Mouse (Mus musculus) CH12.LX (cell line): ENCODE measurements around the gene Usp46. TPM values are rescaled to one million over a fixed set of nuclear protein-coding genes. Genes with fewer than 3 reads are reported as not detected.

ENCODE experiments used
- DNase-seq: peaks from one replicate; pipeline ENCODE4 v3.0.0-alpha.2; 2013; ENCODE audit errors: extremely low read depth
- H3K27ac ChIP-seq: 2 replicates; pipeline ENCODE4 v1.5.1; 2012; ENCODE audit warnings: low read depth, mild to moderate bottlenecking, control low read depth, moderate library complexity; ENCODE audit not compliant: insufficient read depth
- H3K27me3 ChIP-seq: replicated peaks from 2 replicates; pipeline ENCODE3; 2012; ENCODE audit warnings: inconsistent platforms
- H3K36me3 ChIP-seq, 2 experiments: replicated peaks in 1 of 2; 2 replicates each; pipeline versions ENCODE3 to v1.6.1; 2012; ENCODE audit warnings: inconsistent platforms in 1 of 2, low read length in 1 of 2, mild to moderate bottlenecking in 1 of 2, mixed read lengths in 1 of 2, moderate library complexity in 1 of 2; ENCODE audit not compliant: control insufficient read depth in 1 of 2, insufficient read depth in 1 of 2
- H3K4me1 ChIP-seq, 2 experiments: 2 replicates each; pipeline ENCODE4 v1.6.1; 2012; ENCODE audit warnings: inconsistent platforms in 1 of 2, moderate library complexity in 1 of 2; ENCODE audit not compliant: insufficient read depth in 2 of 2, control insufficient read depth in 1 of 2
- H3K4me2 ChIP-seq: 2 replicates; pipeline ENCODE4 v1.6.1; 2012; ENCODE audit warnings: low read depth, mild to moderate bottlenecking, control low read depth; ENCODE audit not compliant: poor library complexity, insufficient read depth, severe bottlenecking
- H3K4me3 ChIP-seq, 3 experiments: fragments of 150-350 bp in 1 of 3; sonication (generic) in 1 of 3; replicated peaks in 1 of 3; 2 replicates each; pipeline versions ENCODE3 to v1.5.1; 2011 to 2012; ENCODE audit warnings: low read depth in 2 of 3, low read length in 2 of 3, mild to moderate bottlenecking in 2 of 3, moderate library complexity in 2 of 3, control low read depth in 1 of 3, improper control_type of control experiment in 1 of 3, inconsistent platforms in 1 of 3, mixed read lengths in 1 of 3; ENCODE audit not compliant: poor library complexity in 1 of 3
- H3K79me2 ChIP-seq: replicated peaks from 2 replicates; pipeline ENCODE4 v1.6.1; 2012; ENCODE audit warnings: mild to moderate bottlenecking, moderate library complexity; ENCODE audit not compliant: control insufficient read depth, poor library complexity, insufficient read depth, severe bottlenecking; ENCODE audit errors: extremely low read depth
- H3K9ac ChIP-seq: 2 replicates; pipeline ENCODE4 v1.6.1; 2012; ENCODE audit warnings: low read depth, mild to moderate bottlenecking, control low read depth, moderate library complexity; ENCODE audit not compliant: insufficient read depth
- H3K9me3 ChIP-seq: replicated peaks from 2 replicates; pipeline ENCODE3; 2012; ENCODE audit warnings: low read length, inconsistent platforms, mixed read lengths
- BHLHE40 ChIP-seq: IDR thresholded peaks from 2 replicates; pipeline ENCODE4 v1.6.1; 2011; ENCODE audit warnings: mild to moderate bottlenecking, low read depth, low read length, improper control_type of control experiment
- CHD1 ChIP-seq: IDR thresholded peaks from 2 replicates; pipeline ENCODE4 v1.6.1; 2012; ENCODE audit warnings: low read depth, low read length, improper control_type of control experiment, inconsistent platforms
- CHD2 ChIP-seq: IDR thresholded peaks from 2 replicates; pipeline ENCODE4 v1.6.1; 2011; ENCODE audit warnings: low read length, improper control_type of control experiment
- EP300 ChIP-seq: IDR thresholded peaks from 2 replicates; pipeline ENCODE4 v1.6.1; 2011; ENCODE audit warnings: low read length, improper control_type of control experiment
- ETS1 ChIP-seq: conservative IDR thresholded peaks from 2 replicates; pipeline ENCODE4 v1.6.1; 2012; ENCODE audit warnings: low read depth, mild to moderate bottlenecking, inconsistent platforms, low read length, improper control_type of control experiment, moderate library complexity
- GABPA ChIP-seq: IDR thresholded peaks from 2 replicates; pipeline ENCODE4 v1.6.1; 2012; ENCODE audit warnings: low read depth, low read length, improper control_type of control experiment, inconsistent platforms; ENCODE audit not compliant: insufficient replicate concordance
- HCFC1 ChIP-seq: IDR thresholded peaks from 2 replicates; pipeline ENCODE4 v1.6.1; 2012; ENCODE audit warnings: low read depth, mild to moderate bottlenecking, inconsistent platforms, low read length, improper control_type of control experiment
- MAFK ChIP-seq: IDR thresholded peaks from 2 replicates; pipeline ENCODE4 v1.6.1; 2011; ENCODE audit warnings: low read length, improper control_type of control experiment; ENCODE audit not compliant: insufficient replicate concordance
- MAX ChIP-seq: IDR thresholded peaks from 2 replicates; pipeline ENCODE4 v1.6.1; 2011; ENCODE audit warnings: low read length, improper control_type of control experiment
- MXI1 ChIP-seq: IDR thresholded peaks from 2 replicates; pipeline ENCODE4 v1.6.1; 2011; ENCODE audit warnings: mild to moderate bottlenecking, low read depth, low read length, improper control_type of control experiment
- MYC ChIP-seq: IDR thresholded peaks from 2 replicates; pipeline ENCODE4 v1.6.1; 2011; ENCODE audit warnings: low read depth, mild to moderate bottlenecking, improper control_type of control experiment, low read length
- NELFE ChIP-seq: IDR thresholded peaks from 2 replicates; pipeline ENCODE4 v1.6.1; 2011; ENCODE audit warnings: low read depth, low read length, improper control_type of control experiment
- NRF1 ChIP-seq: IDR thresholded peaks from 2 replicates; pipeline ENCODE4 v1.6.1; 2014; ENCODE audit warnings: low read depth, mild to moderate bottlenecking, inconsistent platforms, low read length, improper control_type of control experiment, moderate library complexity
- POLR2A ChIP-seq: IDR thresholded peaks from 2 replicates; pipeline ENCODE4 v1.6.1; 2011; ENCODE audit warnings: low read depth, mild to moderate bottlenecking, improper control_type of control experiment, low read length
- POLR2AphosphoS2 ChIP-seq: IDR thresholded peaks from 2 replicates; pipeline ENCODE4 v1.6.1; 2011; ENCODE audit warnings: low read depth, low read length, improper control_type of control experiment
- RCOR1 ChIP-seq: conservative IDR thresholded peaks from 2 replicates; pipeline ENCODE4 v1.6.1; 2012; ENCODE audit warnings: low read depth, mild to moderate bottlenecking, inconsistent platforms, low read length, improper control_type of control experiment
- SIN3A ChIP-seq: IDR thresholded peaks from 2 replicates; pipeline ENCODE4 v1.6.1; 2012; ENCODE audit warnings: low read length, improper control_type of control experiment, inconsistent platforms
- SMC3 ChIP-seq: IDR thresholded peaks from 2 replicates; pipeline ENCODE4 v1.6.1; 2011; ENCODE audit warnings: low read depth, low read length, improper control_type of control experiment
- TBP ChIP-seq: conservative IDR thresholded peaks from 2 replicates; pipeline ENCODE4 v1.6.1; 2011; ENCODE audit warnings: low read depth, low read length, improper control_type of control experiment
- ZMIZ1 ChIP-seq: IDR thresholded peaks from 2 replicates; pipeline ENCODE4 v1.6.1; 2012; ENCODE audit warnings: low read depth, mild to moderate bottlenecking, inconsistent platforms, low read length, improper control_type of control experiment
- ZNF384 ChIP-seq: IDR thresholded peaks from 2 replicates; pipeline ENCODE4 v1.6.1; 2012; ENCODE audit warnings: low read depth, low read length, improper control_type of control experiment, inconsistent platforms
- dilution Hi-C: fragments of 300-500 bp; cut with MboI; formaldehyde crosslinking; loops from 2 replicates; pipeline ENCODE4 v1.14.3; 2020; ENCODE audit warnings: low sequenced_read_pairs; ENCODE audit not compliant: extremely low pct_unique_long_range_greater_than_20kb, extremely low pct_ligation_motif_present
- in situ Hi-C: fragments of 300-500 bp; cut with MboI; formaldehyde crosslinking; loops from 3 replicates; pipeline ENCODE4 v1.14.3; 2019; ENCODE audit warnings: low sequenced_read_pairs, low pct_ligation_motif_present, low pct_unique_long_range_greater_than_20kb, mixed read lengths
- polyA plus RNA-seq: library from polyadenylated mRNA; unstranded; fragments of >175 nt; gene quantifications from 2 replicates; pipeline ENCODE4 v1.2.1, GENCODE M21; 2012; ENCODE audit warnings: low read depth; ENCODE audit not compliant: insufficient read length
- total RNA-seq, 2 experiments: library from RNA; depleted of rRNA; stranded (reverse); fragments of 300-350 nt in 1 of 2; fragments of >200 nt in 1 of 2; gene quantifications; 2 replicates each; pipeline ENCODE4 v1.2.3; 2012 to 2014

Gene Usp46
- total and polyA plus RNA-seq, 3 experiments, result 5.1 to 16.3 (median 15.6) TPM

DNA sequence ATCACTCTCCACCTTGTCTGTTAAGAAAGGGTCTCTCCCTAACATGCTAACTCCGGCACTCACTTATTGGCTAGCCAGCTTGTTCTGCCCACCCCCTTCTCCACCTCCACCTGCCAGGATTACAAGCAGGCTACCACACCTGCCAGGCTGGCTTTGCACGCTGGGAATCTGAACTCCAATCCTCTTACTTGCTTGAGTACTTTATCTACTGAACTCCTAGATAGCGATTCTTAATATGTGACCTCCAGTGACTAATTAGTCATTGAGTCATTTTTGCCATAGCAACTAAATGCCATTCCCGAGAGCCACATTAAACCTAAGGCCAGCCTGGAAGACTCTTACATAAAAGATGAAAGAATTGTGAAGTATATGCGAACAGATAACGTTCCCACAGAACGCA lies 38.4 kb downstream of the Usp46 start:
- H3K79me2 ChIP-seq, result no peaks in the 10 kb centered on the region
- dilution Hi-C loops, result no loop called here
- no peak overlapping the region for H3K9ac ChIP-seq
- TF ChIP-seq MYC, result no peak
- TF ChIP-seq RCOR1, result no peak
- TF ChIP-seq MAFK, result no peak
- no peak for TF ChIP-seq MXI1
- no peak for TF ChIP-seq TBP
- TF ChIP-seq ZMIZ1, result no peak
- TF ChIP-seq BHLHE40, result no peak
- in situ Hi-C loops, result no loop called here
- no peaks in the 10 kb centered on the region for H3K4me1 ChIP-seq
- no peaks in the 10 kb centered on the region for H3K9me3 ChIP-seq
- DNase-seq, result no peak
- no peak overlapping the region for H3K27ac ChIP-seq
- H3K36me3 ChIP-seq, result peaks cover 0 to 46% of the 10 kb centered on the region in 2 experiments
- H3K4me3 ChIP-seq, result no peak overlapping the region
- H3K4me2 ChIP-seq, result no peak overlapping the region
- H3K27me3 ChIP-seq, result no peaks in the 10 kb centered on the region

DNA sequence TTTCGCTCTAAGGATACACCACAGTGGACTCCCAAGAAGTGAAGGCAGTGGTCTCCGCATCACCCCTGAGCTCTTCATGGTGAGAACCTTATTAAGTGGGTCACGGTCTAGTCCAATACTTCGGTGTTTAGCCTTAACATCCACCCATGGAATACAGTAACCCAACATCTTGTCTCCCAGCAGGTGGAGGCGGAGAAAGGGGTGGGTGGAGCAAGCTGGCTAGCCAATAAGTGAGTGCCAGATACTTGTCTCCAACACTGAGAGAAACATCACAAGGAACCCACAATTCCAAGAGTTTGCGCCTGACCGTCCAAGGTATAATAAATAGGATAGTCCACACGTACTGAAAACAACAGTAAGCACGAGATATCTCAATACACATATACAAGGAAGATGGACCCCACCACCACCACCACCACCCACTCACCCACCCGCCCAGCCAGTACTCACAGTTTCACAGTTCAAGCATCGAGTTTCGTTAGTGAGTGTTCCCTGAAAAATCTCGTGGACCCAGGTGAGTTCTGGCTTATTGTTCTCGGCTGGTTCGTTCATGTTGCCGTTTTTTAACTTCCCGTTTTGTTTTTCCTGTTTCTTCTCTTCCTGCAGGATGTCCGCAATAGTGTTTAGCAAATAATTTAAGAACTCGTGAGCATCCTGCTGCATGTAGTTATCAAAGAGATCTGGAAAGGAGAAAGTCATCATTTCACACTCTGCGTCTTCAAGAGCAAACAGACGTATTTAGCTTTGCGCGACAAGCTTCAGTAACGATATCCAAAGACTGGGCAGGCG lies 39.3 kb downstream of the Usp46 start:
- Histone ChIP-seq H3K9me3 (no peaks in the 10 kb centered on the region), H3K79me2 (no peaks in the 10 kb centered on the region), H3K4me1 (no peaks in the 10 kb centered on the region)
- in situ Hi-C loops, result no loop called here
- no peak for TF ChIP-seq ZNF384
- TF ChIP-seq ETS1, result no peak
- no peak for TF ChIP-seq MAFK
- TF ChIP-seq HCFC1, result no peak
- TF ChIP-seq SMC3, result no peak
- TF ChIP-seq NELFE, result no peak
- TF ChIP-seq RCOR1, result no peak
- TF ChIP-seq EP300, result no peak
- no peak for TF ChIP-seq GABPA
- no peak for TF ChIP-seq CHD1
- TF ChIP-seq POLR2AphosphoS2, result no peak
- TF ChIP-seq NRF1, result no peak
- no peak for TF ChIP-seq CHD2
- TF ChIP-seq POLR2A, result no peak
- TF ChIP-seq MXI1, result no peak
- TF ChIP-seq SIN3A, result no peak
- TF ChIP-seq MAX, result no peak
- TF ChIP-seq TBP, result no peak
- TF ChIP-seq, all 38 proteins: peak for 0
- peaks cover 0 to 46% of the 10 kb centered on the region in 2 experiments for H3K36me3 ChIP-seq
- dilution Hi-C loops, result no loop called here
- H3K4me3 ChIP-seq, result no peak overlapping the region
- no peak overlapping the region for H3K27ac ChIP-seq
- H3K27me3 ChIP-seq, result no peaks in the 10 kb centered on the region
- no peak overlapping the region for H3K4me2 ChIP-seq
- H3K9ac ChIP-seq, result no peak overlapping the region
- DNase-seq, result no peak
